Mouse (Mus musculus) heart, postnatal 4 days (tissue): ENCODE data around the gene Ptger1. TPM values are rescaled to one million over a fixed set of nuclear protein-coding genes. Genes with fewer than 3 reads are reported as not detected.

Source experiments
- DNase-seq: peaks from one replicate; pipeline ENCODE4 v3.0.0; 2021
- total RNA-seq, 2 experiments: library from RNA; stranded (reverse); gene quantifications; 2 replicates each; pipeline ENCODE4 v1.2.3; 2021

The Ptger1 gene
- 1 to 10 TPM in 1 of 2 experiments, under 1 TPM in 1; 0.33 to 1.1 TPM for total RNA-seq

GRCm38 (mm10) chr8:83665969-83666865 lies at the start of gene Ptger1:
Gene Ptger1, plus strand, starts transcription at chr8:83666678.
- peak; percentile 72 for DNase-seq

- DNase-seq, result no peak
Measured at GRCm38 (mm10) chr8:83617111-83617510, 49.4 kb upstream of the Ptger1 start.

- DNase-seq, result no peak
Measured at GRCm38 (mm10) chr8:83618566-83618965, 47.9 kb upstream of the Ptger1 start.

DNA sequence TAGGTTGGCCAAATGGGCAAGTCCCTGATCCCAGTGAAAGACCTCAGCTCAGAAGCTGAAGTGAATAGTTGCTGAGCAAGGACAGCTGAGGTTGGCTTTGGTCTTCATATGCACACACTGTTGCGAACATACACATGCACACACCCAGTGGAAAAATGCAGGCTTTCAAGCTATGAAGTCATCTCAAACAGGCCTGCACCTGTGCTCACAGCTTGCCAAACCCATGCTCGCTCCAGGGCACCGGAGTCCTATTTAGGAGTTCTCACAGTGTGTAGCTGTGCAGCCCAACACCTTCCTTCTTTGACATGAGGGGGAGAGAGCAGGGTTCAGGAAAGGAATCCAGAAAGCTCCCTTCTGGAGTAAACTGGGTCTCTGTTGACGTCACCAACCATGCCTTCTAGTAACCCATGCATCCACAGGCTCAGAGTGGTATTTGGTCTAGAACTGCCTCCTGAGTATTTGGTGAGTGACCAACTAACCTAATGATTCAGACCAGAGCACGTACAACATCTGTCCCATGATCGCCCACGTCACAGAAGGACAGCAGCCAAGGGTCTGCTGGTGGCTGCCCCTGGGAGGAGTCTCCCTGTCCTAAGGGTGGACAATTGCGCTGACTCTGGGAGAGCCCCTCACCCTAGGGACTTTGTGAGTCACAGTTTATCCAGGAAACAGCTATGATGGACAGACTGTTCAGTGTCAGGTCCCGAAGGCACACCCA lies 46.8 kb upstream of the Ptger1 start:
- no peak for DNase-seq

GRCm38 (mm10) chr8:83621691-83622388 lies 44.6 kb upstream of the Ptger1 start:
- DNase-seq, result no peak

- peak; percentile 90 for DNase-seq
Measured at GRCm38 (mm10) chr8:83622389-83622989, 44.0 kb upstream of the Ptger1 start.

DNA sequence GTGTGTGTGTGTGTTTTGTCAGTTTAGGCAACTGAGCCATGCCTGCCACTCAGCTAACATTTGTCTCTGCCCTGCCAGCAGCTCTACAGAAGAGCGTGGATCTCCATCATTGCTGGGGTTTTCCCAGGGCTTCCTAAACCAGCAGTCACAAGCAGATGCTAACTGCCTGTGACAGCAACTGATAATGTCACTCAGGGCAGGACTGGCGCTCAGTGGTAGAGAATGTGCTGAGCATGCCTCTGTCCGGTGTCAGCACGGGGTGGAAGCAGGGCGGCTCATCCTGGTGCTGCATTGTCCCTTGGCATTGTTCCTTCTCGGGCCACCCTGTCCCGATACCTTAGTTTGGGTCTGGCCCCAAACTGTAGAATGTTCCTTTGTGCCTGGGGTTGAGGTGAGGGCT lies 42.9 kb upstream of the Ptger1 start:
- DNase-seq, result no peak

- peak; percentile 50 for DNase-seq
Measured at GRCm38 (mm10) chr8:83624739-83625138, 41.7 kb upstream of the Ptger1 start.

- DNase-seq, result no peak
Measured at GRCm38 (mm10) chr8:83625676-83626299, 40.7 kb upstream of the Ptger1 start.

GRCm38 (mm10) chr8:83632083-83632707 lies 34.3 kb upstream of the Ptger1 start:
- DNase-seq, result no peak

GRCm38 (mm10) chr8:83638856-83639255 lies 27.6 kb upstream of the Ptger1 start:
- no peak for DNase-seq

- DNase-seq, result no peak
Measured at GRCm38 (mm10) chr8:83639649-83640048, 26.8 kb upstream of the Ptger1 start.

GRCm38 (mm10) chr8:83647511-83647910 lies 19.0 kb upstream of the Ptger1 start:
- no peak for DNase-seq

- DNase-seq, result no peak
Measured at GRCm38 (mm10) chr8:83648031-83648430, 18.4 kb upstream of the Ptger1 start.

DNA sequence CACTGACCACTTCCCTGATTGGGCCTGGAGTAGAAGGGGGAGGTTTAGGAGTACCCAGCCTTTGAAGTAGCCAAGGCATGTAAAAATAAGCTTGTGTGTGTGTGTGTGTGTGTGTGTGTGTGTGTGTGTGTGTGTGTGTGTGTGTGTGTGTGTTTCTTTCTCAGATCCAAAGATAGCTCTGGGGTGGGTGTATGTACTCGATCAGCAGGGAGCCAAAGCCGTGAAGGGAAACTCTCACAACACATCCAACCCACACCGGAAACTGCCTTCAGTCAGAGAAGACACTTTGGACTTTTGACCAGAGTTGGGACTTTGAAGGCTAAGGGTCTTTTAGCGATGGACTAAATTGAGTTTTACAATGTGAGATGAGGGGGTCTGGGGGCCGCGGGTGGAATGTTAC lies 16.8 kb upstream of the Ptger1 start:
- DNase-seq, result no peak

GRCm38 (mm10) chr8:83652030-83652743 lies 14.3 kb upstream of the Ptger1 start, which contains the start of gene Gipc1:
Gene Gipc1, plus strand, starts transcription at chr8:83652677.
- peak; percentile 96 for DNase-seq

DNA sequence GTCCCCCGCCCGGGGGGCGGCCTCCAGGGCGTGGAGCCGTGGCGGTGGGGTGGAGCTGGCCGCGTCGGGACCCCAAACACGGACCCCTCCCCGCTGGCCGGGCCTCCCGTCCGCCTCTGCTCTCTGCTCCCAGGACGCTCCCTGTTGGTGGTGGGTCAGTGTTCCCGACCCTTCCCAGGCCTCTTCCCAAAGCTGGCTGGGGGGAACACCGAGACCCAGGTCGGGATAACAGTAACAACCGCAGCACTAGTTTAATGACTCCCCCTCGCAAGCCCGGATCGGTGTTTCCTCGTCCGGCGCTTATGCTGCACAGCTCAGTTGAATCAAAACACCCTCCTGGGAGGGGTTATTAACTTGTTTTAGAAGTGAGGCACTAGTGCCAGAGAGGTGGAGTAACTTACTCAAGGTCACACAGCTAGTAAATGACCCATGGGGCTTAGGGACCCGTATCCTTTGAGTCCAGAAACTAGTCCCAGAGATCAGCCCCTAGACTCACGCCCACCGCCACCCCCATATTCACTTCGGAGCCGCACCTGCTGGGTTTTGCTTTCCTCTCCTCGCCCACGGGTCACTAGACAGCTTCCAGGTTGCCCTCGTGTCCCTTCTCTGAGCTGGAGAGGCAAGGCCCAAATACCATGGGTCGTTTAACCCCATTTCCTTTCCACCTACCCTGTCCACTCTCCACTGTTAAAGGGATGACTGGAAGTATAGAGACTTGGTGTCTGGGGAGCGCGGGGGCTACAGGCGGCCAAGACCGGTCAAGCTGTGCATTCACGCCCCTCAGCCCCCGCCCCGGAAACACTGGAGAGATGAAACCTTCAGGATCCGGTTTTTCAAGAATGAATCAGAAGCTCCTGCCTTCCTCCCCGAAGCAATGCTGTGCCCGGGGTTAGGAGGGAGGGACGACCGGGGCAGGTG lies 13.5 kb upstream of the Ptger1 start:
- peak; percentile 55 for DNase-seq

DNA sequence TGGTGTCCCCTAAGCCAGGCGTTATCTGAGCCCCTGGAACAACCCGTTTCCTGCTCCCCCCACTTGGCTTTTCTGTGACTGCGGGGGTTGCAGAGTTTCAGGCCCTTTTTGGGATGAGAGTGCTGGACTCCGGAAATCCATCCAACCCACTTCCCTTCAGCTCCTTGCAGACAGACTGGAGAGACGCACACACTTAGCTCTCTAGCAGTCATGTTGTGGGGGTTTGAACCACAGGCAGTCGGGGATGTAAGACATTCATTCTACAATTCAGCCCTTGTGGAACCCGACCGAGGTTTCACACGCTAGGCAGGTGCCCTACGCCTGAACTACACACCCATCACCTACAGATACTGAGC lies 12.8 kb upstream of the Ptger1 start:
- DNase-seq, result no peak

DNA sequence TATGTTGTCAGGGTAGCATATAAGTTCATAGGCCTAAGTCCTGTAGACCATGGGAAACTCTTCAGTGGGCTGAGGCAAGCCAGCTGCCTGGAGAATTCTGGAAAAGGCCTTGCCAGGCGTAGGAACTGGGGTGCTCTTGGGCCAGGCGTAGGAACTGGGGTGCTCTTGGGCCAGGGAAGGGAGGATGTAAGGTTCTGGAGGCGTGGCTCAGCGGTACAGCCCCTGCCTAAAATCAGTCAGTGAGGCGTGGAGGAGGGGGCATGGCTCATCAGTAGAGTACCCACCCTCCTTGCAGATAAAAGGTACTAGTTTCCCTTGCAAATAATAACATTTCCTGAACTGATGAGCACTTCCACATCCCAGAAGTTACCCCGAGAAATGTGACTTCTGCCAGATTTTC lies 11.8 kb upstream of the Ptger1 start:
- DNase-seq, result no peak

GRCm38 (mm10) chr8:83656043-83656442 lies 10.4 kb upstream of the Ptger1 start:
- no peak for DNase-seq
